Mouse (Mus musculus): ENCODE results near the gene Slc35f4.

DNA sequence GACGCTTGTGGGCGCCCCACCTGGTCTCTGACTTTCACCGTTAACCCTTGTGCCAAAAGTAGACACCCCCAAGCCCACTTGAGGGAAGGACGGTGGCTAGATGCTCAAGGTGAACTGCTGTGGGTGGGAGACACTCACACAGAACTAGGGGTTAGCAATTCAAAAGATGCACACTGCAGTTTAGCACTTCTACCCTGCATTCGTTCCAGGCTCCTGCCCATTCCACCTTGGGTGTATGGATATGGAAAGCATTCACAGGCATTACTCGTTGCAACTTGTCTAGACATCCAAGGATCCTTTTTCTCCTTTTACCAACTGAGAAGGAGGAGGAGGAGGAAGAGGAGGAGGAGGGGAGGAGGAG, at the start of gene Slc35f4:
- TF ChIP-seq POLR2A (IDR thresholded peaks at IDR 0.05; ENCODE audit: low read depth, low read length) = no peak
- no peak for TF ChIP-seq CTCF (conservative IDR thresholded peaks at IDR 0.05 in 1 of 2, IDR thresholded peaks at IDR 0.05 in 1 of 2; ENCODE audit: low read depth in 2 of 2, low read length in 2 of 2)
- TF ChIP-seq CHD1 (IDR thresholded peaks at IDR 0.05; ENCODE audit: low read depth, low read length) = no peak
- no peak for TF ChIP-seq USF2 (conservative IDR thresholded peaks at IDR 0.05; ENCODE audit: low read depth, low read length)
- TF ChIP-seq BHLHE40 (IDR thresholded peaks at IDR 0.05; ENCODE audit: low read depth, low read length) = no peak
- TF ChIP-seq MAX (IDR thresholded peaks at IDR 0.05; ENCODE audit: low read length) = no peak

Data from CH12.LX (cell line).